Mouse (Mus musculus) kidney, postnatal 10 days (tissue): ENCODE results near the gene Prss32.
"Not testable (repeated sequence)": the region's sequence is repeated elsewhere in the genome, so short reads cannot be mapped to it uniquely, and the experiment has no call there.

Experiments
- DNase-seq: peaks from one replicate; pipeline ENCODE4 v3.0.0; 2021; ENCODE audit warnings: mixed read lengths

Gene Prss32

GRCm38 (mm10) chr17:23843141-23843811, 379 bp upstream of the Prss32 start:
- peak; percentile 28 for DNase-seq

DNA sequence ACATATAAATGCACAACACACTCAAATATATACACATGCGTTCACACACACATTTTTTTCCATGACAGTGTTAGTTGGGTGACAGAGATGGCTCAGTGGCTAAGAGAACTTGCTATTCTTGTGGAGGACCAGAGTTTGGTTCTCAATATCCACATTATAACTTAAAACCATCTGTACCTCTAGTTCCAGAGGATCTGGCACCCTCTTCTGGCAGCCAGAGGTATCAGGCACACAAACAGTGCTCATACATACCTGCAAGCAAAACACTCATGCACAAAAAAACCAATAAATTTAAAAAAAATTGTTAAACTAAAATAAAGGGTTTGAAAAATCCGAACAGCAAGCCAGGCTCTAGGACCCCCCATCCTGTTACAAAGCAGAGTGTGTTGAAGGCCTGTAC, 6.4 kb downstream of the Prss32 start:
- no peak for DNase-seq

GRCm38 (mm10) chr17:23850853-23851749, 7.4 kb downstream of the Prss32 start:
- DNase-seq: peak; percentile 77

DNA sequence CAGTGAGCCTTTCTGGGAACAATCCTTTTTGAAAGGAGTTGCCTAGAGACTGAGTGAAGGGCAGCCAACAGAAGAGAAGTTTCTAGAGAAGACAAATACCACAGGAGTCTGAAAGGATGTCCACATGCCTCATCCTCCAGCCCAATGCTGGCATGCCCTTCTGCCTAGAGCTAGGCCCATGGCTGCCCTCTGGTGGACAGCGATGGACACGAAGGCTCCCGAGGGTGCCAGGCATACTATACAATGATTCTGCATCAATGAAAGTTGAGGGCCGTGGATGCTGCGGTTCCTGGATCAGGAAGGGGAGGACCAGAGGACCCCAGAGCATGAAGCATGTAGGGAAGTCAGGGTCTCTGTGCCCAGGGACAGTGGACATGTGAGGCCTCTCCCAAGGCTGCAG, 9.6 kb downstream of the Prss32 start:
- DNase-seq: peak; percentile 81

DNA sequence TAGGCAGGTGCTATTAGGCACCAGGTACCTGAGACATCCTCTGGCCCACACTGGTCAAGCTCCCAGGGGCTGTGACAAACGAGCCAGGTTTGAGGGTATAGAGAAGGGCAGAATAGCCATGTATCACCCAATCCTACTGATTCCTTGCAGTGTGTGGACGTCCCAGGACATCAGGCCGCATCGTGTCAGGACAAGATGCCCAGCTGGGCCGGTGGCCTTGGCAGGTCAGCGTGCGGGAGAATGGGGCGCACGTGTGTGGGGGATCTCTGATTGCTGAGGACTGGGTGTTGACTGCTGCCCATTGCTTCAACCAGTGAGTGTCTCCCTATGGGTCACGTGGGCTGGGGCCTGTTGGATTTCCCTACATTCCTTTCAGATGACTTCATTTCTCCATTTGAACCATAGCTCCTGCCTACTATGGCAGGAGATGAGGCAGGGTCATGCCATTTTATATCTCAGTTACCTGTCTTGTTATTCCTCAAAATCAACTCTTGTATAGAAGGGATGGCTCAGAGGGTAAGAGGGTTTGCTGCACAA, 10.6 kb downstream of the Prss32 start:
- DNase-seq: no peak

- DNase-seq: no peak
These were observed 13.5 kb downstream of the Prss32 start for GRCm38 (mm10) chr17:23857193-23857592.

GRCm38 (mm10) chr17:23857913-23858312, 14.3 kb downstream of the Prss32 start:
- no peak for DNase-seq

GRCm38 (mm10) chr17:23862926-23863325, 19.3 kb downstream of the Prss32 start:
- DNase-seq: peak; percentile 27

DNA sequence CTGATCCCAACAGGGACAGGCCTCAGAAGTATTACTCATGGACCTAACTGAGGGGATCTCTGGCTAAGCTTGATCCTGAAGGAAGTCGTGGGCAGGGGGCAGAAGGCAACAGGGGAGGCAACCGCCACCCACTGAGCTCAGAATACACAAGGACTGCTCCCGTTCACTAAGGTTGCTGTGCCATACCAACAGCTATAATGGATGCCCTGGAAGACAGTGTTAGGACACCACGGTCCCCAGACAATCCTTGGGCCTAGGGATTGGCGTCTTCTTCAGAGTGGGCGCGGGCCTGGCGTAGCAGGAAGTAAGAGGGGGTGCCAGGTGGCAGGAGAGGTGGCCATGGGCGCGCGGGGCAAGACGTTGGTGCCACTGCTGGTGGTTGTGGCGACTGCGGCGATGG, 24.1 kb downstream of the Prss32 start, which contains the start of gene Prss21:
Gene Prss21 (plus strand): TSS at position 301 of the 400 bp plus-strand sequence.
- no peak for DNase-seq

DNA sequence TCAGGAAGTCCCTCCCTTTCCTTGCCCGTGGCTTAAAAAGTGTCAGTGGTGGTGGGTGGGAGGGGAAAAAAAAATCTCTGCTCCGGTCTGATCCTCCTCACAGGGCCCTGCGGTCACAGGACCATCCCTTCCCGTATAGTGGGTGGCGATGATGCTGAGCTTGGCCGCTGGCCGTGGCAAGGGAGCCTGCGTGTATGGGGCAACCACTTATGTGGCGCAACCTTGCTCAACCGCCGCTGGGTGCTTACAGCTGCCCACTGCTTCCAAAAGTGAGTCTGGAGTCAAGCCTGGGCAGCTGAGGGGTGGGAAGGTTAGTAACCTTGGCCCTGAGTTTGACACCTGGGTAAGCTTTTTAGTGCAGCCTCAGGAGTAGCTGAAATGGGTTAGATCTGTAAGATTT, 24.9 kb downstream of the Prss32 start:
- DNase-seq: no peak

- DNase-seq: peak; percentile 81
These were observed 30.5 kb downstream of the Prss32 start for GRCm38 (mm10) chr17:23873884-23874856.

DNA sequence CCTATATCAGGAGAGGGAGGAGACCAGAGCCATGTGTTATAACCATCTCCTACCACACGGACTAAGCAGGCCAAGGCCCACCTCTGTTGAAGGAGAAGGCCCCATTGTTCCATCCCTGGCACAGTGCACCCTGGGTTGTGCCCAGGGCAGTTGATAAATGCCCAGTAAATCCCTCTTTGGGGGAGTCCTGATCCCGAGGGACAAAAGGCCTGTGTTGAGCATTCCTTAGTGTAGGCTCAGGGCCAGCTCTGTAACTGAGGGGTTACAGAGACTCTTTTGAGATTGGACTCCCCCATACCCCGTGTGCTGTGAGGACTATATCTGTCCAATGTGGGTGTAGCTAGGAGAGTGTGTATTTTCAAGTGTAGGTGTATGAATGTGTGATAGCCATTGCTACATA, 33.1 kb downstream of the Prss32 start:
- DNase-seq: no peak

- DNase-seq: no peak
These were observed 33.5 kb downstream of the Prss32 start for GRCm38 (mm10) chr17:23877166-23877565.

- DNase-seq: not testable (repeated sequence)
These were observed 36.9 kb downstream of the Prss32 start, which contains the start of the genes Dcpp1 and Dcpp2 for GRCm38 (mm10) chr17:23880576-23880975. Gene Dcpp1, plus strand, starts transcription at chr17:23880876. Gene Dcpp2, plus strand, starts transcription at chr17:23880880.
